Mouse (Mus musculus) bone marrow macrophage, adult 2 months (primary cell): Measurements from ENCODE around the gene Glra1.

Experiments used
- CTCF ChIP-seq: IDR thresholded peaks from 2 replicates; pipeline ENCODE4 v1.5.1; 2012; ENCODE audit warnings: low read depth, mild to moderate bottlenecking, low read length, moderate library complexity
- POLR2A ChIP-seq: IDR thresholded peaks from 2 replicates; pipeline ENCODE4 v1.6.1; 2012; ENCODE audit warnings: mild to moderate bottlenecking, low read depth, low read length, borderline replicate concordance

DNA sequence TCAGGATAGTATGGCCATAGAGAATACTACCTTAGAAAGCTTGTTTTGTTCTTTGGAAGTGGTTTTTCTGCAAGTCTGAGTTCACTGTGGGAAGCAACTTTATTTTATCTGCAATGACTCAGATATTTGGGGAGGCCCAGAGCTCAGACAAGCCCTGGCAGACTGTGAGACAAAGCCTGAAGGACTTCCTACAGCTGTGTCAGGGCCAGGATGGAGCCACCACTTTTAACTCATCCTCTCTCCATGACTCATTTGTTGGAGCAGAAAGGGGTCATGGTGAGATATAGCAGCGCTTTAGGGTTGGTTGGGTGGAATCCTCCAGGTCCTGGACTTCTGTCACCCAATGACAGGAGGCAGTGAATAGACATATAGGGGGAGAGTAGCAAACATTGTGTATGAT, 12.3 kb downstream of the Glra1 start:
- TF ChIP-seq POLR2A (no peak), CTCF (no peak)
